Mouse (Mus musculus) right cerebral cortex, postnatal 4 days (tissue): ENCODE results near the gene Dgke.
"Not testable (repeated sequence)": the region's sequence is repeated elsewhere in the genome, so short reads cannot be mapped to it uniquely, and the experiment has no call there.

ENCODE experiments used
- DNase-seq: peaks from one replicate; pipeline ENCODE4 v3.0.0-alpha.2; 2022

Gene Dgke

GRCm38 (mm10) chr11:89066750-89067149, at the start of gene Dgke:
Gene Dgke (minus strand): TSS chr11:89066850.
- no peak for DNase-seq

DNA sequence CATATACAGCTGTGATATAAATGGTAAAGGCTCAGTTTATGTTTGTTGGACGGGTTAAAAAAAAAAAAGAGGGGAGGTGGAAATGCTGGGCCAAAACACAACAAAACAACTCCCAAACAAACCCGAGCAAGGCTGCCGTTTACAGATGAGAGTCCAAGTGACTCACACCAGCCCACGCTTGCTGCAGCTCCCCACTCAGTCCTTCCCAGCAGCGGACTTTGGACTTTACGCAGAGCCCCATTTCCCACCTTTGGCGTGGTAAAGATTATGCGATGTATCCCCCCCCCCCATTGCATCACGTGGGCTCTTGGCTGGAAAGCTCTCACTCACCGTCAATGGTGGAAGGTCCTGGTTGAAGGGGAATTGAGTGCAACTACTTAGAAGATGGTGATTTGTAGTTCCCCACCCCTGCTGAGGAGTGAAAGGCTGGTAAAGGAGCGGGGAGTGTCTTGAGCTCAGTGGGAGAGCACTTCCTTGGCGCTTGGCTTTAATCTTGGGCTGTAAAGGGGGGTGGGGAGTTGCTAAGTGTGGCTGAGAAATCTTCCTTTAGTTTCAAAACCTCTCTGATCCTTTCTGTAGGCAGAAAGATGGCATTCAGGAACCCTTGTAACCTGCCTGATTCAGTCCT, 40.6 kb upstream of the Dgke start:
- no peak for DNase-seq

GRCm38 (mm10) chr11:89105823-89106222, 39.2 kb upstream of the Dgke start:
- no peak for DNase-seq

DNA sequence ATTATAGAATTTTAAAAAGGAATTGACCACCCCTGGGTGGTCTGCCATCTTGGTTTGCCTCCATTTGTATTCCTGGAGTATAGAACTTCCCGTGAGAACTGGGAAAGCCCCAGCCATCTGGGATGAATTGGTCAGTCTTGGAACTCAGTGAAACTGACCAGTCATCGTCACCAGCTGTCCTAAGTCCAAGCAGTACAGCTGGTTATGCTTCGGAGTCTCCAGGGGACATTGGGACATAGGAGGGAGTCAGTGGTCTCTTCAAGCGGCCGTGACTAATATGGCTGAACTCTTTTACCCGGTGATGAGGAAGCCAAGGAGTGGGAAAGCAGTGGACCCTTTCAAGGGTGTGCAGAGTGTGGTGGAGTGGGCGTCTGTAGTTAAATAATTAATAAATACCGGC, 38.6 kb upstream of the Dgke start:
- no peak for DNase-seq

DNA sequence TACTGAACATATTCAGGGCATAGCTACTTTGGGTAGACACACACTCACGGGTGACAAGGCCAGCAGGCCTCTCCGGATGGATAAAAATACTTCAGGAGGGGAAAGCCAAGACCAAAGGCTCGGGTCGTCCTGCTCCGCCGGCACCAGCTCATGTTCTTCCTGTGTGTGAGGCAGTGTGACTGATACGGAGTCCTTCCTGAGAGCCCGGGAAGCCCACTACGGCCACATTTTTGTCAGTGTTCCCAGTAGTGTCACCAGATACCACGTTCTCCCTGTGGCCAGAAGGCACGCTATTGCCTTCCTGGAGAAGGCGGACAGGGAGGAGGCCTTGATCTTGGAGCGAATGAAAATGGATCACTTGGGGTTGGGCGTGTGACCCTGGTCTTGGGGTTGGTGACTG, 36.5 kb upstream of the Dgke start:
- no peak for DNase-seq

DNA sequence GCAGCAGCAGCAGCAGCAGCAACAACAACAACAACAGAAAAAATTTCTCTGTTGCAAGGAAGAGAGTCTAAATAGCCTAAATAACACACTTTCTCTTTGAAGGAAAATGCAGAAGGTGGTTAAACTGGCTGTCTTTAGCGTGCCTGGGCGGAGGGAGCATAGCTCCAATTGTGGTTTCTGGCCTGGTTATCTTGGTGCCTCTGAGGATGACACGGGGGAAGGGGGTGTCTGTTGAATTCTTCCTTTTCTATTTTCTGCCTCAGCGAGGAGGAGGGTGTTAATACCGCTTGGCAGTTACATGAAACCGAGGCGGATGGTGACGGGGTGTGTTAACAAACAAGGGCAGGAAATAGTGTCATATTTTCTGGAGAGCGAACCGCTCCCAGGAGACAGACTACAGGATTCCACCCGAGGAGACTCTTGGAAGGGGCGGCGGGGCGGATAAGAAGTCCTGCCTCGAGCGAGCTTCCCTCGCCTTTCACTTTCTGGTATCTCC, 34.2 kb upstream of the Dgke start:
- DNase-seq: peak; percentile 21

- peak; percentile 82 for DNase-seq
These were observed 33.8 kb upstream of the Dgke start for GRCm38 (mm10) chr11:89100403-89100802.

- no peak for DNase-seq
These were observed 32.3 kb upstream of the Dgke start for GRCm38 (mm10) chr11:89098930-89099329.

- no peak for DNase-seq
These were observed 31.6 kb upstream of the Dgke start for GRCm38 (mm10) chr11:89098083-89098835.

GRCm38 (mm10) chr11:89097292-89097691, 30.6 kb upstream of the Dgke start:
- not testable (repeated sequence) for DNase-seq

DNA sequence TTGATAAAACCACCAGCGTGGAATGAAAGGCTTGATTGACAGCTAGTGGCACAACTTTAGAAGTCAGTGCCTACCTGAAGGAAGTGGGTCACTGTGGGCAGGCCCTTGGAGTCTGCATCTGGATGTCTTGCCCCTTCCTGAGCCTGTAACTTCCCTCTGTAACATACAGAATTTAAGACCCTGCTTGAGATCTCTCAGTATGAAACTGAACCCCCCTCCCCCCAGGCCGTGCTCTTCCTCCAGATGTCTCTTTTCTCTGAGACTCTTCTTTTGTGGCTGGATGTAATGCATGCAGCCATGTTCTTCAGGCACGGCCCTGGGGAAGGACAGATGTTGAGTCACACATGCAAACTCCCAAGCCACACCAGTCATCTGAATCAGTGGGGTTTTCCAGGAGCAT, 28.7 kb upstream of the Dgke start:
- no peak for DNase-seq

- no peak for DNase-seq
These were observed 26.1 kb upstream of the Dgke start for GRCm38 (mm10) chr11:89092714-89093113.

DNA sequence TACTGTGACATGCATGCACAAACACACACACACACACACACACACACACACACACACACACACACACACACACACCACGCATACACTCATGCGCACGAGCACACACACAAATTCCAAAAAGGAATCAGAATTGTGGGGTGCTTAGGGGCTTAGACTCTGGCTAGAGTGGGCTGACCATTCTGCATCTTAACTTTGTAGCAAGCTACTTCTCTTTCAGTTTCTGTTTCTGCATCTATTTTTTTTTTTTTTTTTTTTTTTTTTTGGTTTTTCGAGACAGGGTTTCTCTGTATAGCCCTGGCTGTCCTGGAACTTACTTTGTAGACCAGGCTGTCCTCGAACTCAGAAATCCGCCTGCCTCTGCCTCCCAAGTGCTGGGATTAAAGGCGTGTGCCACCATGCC, 23.7 kb upstream of the Dgke start:
- DNase-seq: not testable (repeated sequence)

GRCm38 (mm10) chr11:89088754-89089153, 22.1 kb upstream of the Dgke start:
- DNase-seq: no peak

DNA sequence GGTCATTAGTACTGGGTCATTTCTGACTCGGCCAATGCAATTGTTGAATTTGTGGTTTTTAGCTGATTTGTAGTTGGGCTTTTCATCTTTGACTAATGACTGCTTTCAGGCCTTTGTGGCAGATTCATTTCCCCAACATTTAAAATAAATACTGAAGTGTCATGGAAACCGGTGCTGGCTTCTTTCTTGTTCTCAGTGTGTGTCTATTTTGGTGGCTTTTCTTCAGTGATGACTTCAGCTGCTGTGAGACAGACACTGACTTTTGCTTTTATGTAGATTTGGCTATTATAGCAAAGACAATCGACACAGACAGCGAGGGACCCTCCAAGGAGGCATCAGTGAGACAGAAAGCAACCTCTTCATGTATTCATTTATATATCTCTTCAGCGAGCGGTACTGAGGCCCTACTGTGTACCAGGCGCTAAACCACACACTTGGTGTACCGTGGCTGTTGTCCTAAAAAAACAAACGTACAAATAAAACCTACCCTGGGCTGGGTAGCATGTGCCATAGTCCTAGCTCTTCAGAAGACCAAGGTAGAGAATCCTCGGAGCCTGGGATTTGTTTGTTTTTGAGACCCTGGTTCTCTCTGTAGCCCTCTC, 19.7 kb upstream of the Dgke start:
- DNase-seq: no peak

GRCm38 (mm10) chr11:89084601-89085000, 18.0 kb upstream of the Dgke start:
- peak; percentile 31 for DNase-seq

DNA sequence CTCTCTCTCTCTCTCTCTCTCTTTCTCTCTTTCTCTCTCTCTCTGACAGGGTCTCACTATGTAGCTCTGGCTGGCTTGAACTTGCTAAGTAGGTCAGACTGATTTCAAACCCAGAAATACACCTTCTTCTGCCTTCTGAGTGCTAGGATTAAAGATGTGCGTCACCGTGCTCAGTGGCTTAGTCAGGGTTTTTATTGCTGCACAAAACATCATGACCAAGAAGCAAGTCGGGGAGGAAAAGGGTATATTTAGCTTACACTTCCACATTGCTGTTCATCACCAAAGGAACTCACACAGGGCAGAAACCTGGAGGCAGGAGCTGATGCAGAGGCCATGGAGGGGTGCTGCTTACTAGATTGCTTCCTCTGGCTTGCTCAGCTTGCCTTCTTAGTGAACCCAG, 16.0 kb upstream of the Dgke start:
- not testable (repeated sequence) for DNase-seq

DNA sequence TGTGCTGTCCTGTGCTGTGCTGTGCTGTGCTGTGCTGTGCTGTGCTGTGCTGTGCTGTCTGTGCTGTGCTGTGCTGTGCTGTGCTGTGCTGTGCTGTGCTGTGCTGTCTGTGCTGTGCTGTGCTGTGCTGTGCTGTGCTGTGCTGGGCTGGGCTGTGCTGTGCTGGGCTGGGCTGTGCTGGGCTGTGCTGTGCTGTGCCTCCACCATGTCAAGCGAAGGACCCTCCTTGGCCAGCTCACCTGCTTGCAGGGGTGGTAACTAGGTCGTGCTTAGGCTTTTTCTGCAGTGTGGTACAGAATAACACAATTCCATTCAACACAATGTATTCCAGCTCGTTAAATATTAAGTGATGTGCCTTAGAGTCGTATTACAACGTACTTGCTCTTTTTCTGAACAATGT, 15.3 kb upstream of the Dgke start:
- DNase-seq: not testable (repeated sequence)

- no peak for DNase-seq
These were observed 12.5 kb upstream of the Dgke start for GRCm38 (mm10) chr11:89078996-89079680.

GRCm38 (mm10) chr11:89078305-89078704, 11.7 kb upstream of the Dgke start:
- no peak for DNase-seq

- no peak for DNase-seq
These were observed 11.0 kb upstream of the Dgke start for GRCm38 (mm10) chr11:89077601-89078000.

DNA sequence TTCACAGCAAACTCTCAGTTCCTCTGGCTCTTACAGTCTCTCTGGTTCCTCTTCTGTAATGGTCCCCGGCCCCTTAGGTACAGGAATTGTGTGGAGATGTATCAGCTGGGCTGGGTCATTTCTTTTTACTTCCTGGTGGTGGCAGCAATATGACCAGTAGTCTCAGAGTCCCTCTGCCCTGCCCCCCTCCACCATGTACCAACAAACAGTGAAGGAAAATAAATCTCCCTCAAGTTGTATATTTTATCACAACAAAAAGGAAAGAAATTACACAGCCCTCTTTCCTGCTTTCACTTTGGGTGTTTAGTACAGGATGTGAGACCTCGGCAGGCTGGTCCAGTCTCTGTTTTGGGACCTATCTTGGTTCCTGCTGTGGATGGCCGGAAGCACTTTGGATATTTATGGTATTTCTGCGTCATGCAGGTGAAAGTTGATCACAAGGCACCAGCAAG, 9.7 kb upstream of the Dgke start:
- DNase-seq: no peak

- no peak for DNase-seq
These were observed 8.2 kb upstream of the Dgke start for GRCm38 (mm10) chr11:89074783-89075413.
